Mouse (Mus musculus) NIH3T3 (cell line): Measurements from ENCODE around the gene Dlg2.

Experiments used
- DNase-seq: peaks from one replicate; pipeline ENCODE4 v3.0.0-alpha.2; 2012; ENCODE audit warnings: low read depth

The Dlg2 gene

GRCm38 (mm10) chr7:90476313-90477245 lies at the start of gene Dlg2:
Dlg2 (plus strand) TSS chr7:90476672.
- DNase-seq: no peak

- DNase-seq: no peak
These were observed 49.5 kb upstream of the Dlg2 start for GRCm38 (mm10) chr7:90427006-90427405.

- DNase-seq: no peak
These were observed 44.3 kb upstream of the Dlg2 start for GRCm38 (mm10) chr7:90432221-90432620.

- DNase-seq: no peak
These were observed 36.4 kb upstream of the Dlg2 start for GRCm38 (mm10) chr7:90440044-90440443.

GRCm38 (mm10) chr7:90442070-90442469 lies 34.4 kb upstream of the Dlg2 start:
- DNase-seq: no peak

- DNase-seq: peak; percentile 99
These were observed 33.9 kb upstream of the Dlg2 start, which contains the start of gene Crebzf for GRCm38 (mm10) chr7:90442518-90443080. Crebzf (plus strand) TSS chr7:90442729.

- peak; percentile 81 for DNase-seq
These were observed 33.1 kb upstream of the Dlg2 start for GRCm38 (mm10) chr7:90443101-90444091.

GRCm38 (mm10) chr7:90444206-90444605 lies 32.3 kb upstream of the Dlg2 start:
- peak; percentile 48 for DNase-seq

GRCm38 (mm10) chr7:90456149-90456844 lies 20.2 kb upstream of the Dlg2 start:
- peak; percentile 32 for DNase-seq

GRCm38 (mm10) chr7:90456845-90457468 lies 19.5 kb upstream of the Dlg2 start, which contains the start of gene Tmem126a:
Tmem126a (minus strand) TSS chr7:90457229.
- peak; percentile 93 for DNase-seq

- peak; percentile 58 for DNase-seq
These were observed 19.0 kb upstream of the Dlg2 start for GRCm38 (mm10) chr7:90457517-90457916.

- DNase-seq: no peak
These were observed 16.1 kb upstream of the Dlg2 start for GRCm38 (mm10) chr7:90460330-90460729.

- DNase-seq: no peak
These were observed 15.5 kb upstream of the Dlg2 start for GRCm38 (mm10) chr7:90460930-90461329.

GRCm38 (mm10) chr7:90461441-90461840 lies 15.0 kb upstream of the Dlg2 start:
- no peak for DNase-seq

- DNase-seq: no peak
These were observed 3.0 kb upstream of the Dlg2 start for GRCm38 (mm10) chr7:90473511-90473910.

GRCm38 (mm10) chr7:90475793-90476312 lies 619 bp upstream of the Dlg2 start, which contains the start of gene Tmem126b:
Tmem126b (minus strand) TSS chr7:90476001.
- DNase-seq: peak; percentile 99

GRCm38 (mm10) chr7:90482607-90483006 lies 6.1 kb downstream of the Dlg2 start:
- no peak for DNase-seq

- peak; percentile 45 for DNase-seq
These were observed 31.7 kb downstream of the Dlg2 start for GRCm38 (mm10) chr7:90508124-90508523.

- DNase-seq: peak; percentile 42
These were observed 35.8 kb downstream of the Dlg2 start for GRCm38 (mm10) chr7:90512293-90512692.
